Mouse (Mus musculus): ENCODE results near the gene Gla.

The Gla gene

DNA sequence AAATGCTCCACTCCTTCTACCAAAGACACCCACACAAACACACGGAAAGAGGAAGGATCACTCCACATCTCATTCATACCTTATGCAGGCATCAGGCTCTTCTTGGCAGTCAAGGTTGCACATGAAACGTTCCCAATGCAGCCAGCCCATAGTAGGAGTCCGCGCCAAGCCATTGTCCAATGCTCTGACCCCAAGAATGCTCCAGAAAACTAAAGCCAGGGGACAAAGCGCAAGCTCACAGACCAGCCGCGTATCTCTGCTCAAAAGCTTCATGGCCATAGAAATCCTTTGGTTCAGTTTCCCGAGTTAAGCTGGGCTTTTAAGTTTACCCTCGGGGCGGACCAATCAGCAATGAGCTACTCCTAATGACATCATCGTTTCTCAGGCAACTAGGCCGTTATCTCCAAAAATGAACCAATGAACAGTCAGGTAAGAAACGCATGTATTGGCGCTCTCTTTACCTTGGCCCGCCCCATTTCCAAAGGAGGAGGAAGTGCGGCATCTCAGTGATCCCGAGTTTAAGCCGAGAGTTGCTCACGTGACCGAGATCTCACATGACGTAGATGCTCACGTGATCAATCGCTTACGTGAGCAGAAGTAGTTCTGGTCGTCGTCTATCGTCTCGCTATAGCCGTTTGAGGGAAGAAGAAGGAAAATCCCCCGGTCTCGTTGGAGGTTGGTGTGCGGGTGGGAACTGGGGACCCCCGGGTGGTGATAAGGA, at the start of gene Gla, which contains the start of gene Hnrnph2:
Gene Gla (minus strand): TSS at position 467 of the 721 bp plus-strand sequence.
Gene Hnrnph2 (plus strand): TSS at position 521 of the 721 bp plus-strand sequence.
- DNase-seq (ENCODE audit: low read depth), result peak; percentile 84

DNA sequence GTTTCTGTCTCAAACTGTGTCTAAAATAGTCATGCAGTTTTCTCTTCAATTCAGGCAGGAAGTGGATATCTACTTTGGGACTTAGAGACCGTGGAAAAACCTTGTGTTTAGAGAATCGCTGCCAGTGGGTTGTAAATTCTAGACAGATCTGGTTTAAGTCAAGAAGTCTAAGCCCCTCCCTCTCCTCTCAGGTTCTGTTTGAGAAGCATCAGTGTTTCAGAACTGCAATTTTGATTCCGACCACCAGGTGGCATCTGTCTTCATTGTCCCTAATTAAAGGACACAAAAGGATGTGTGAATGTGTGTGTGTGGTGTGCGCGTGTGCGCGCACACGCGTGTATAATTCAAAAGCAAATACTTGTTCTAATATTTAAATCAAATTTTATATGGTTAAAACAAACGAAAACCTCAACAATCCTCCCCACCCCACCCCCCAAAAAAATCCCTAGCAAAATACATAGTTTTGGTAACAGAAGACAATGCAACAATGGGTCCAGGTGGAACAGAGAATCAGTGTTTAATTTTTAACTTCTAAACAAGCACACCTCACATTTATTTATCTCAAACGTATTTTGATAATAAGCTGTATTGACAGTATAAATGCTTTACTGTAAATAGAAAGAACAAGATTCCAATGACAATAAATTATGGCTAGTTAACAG, 47.2 kb upstream of the Gla start:
- peak; percentile 74 for DNase-seq (ENCODE audit: low read depth)

DNA sequence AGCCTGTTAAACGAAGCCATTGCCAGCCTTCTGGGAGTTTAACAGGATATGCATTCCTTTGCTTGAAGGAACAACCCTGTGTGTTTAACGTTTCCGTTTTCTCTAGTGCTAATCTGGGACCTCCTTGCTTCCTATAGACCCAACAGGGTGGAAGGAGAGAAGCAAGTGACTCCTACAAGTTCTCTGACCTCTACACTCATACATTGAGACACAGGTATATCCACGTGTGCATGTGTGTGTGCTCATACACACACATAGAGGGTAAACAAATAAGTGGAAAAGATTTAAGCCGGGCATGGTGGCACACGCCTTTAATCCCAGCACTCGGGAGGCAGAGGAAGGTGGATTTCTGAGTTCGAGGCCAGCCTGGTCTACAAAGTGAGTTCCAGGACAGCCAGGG, 46.5 kb upstream of the Gla start:
- no peak for DNase-seq (ENCODE audit: low read depth)

DNA sequence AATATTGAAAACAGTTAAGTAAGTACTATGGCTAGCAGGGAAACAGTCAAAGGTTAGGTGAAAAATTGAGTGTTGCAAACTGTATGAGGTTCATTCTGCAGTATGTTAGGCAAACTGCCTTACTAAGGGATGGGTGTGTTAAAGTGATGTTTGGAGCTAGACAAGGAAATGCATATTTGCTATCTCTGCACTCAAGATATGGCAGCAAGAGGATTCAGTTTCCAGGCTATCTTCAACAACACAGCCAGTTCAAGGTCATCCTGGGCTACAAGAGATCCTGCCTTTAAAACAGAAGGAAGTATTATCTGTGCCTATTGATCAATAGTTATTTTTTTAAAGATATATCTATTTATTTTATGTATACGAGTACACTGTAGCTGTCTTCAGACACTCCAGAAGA, 45.4 kb upstream of the Gla start:
- DNase-seq (ENCODE audit: low read depth), result no peak

DNA sequence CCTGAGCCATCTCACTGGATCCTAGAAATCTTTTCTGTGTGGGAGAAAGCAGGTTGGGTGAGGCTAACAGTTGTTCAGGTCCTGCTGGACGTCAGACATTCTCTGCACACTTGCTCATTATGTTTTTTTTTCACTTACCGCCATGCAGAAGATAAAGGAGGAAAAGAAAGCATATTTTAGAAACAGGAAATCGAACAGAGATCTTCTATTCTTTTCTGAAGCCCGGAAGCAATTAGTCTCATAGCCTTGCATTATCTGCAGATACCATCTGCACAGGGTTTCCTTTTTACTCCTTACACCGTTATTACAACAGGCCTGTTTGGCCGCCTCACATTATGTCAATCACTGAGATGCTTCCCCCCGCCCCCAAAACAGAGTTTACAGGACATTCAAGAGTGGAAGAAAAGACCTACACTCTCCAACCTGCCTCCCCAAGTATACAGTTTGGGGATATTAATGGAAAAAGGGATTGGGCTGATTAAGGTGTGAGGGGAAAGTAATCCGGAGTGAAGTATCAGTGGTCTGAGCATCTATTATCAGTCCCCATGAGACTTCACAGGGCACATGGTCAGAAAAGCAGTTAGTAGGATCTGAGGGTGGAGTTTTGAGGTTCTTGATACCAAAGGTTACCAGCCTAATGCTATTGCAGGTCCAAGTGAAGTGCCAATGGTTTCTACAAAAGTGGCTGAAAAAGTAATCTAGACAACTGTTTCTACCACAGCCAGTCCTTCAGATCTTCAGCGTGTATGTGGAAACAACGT, 40.3 kb upstream of the Gla start:
- DNase-seq (ENCODE audit: low read depth), result peak; percentile 17

DNA sequence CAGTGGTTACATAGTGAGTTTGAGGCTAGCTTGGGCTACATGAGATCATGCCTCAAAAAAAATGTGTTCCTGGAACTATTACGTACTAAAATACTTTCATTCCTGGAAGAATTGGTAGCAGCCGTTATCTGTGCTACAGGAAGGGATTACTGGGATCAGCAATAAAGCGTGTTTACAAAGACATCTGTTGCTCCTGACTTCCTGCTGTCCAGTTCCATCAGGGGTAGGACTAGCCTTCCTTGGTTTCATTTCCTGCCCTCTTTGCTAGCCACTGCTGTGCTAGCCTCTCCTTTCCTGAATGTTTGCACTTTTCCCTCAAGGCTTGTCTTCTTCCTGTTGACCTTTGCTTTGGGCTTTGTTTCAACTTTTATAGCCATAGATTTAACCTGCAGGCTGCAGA, 34.9 kb upstream of the Gla start:
- DNase-seq (ENCODE audit: low read depth), result no peak

DNA sequence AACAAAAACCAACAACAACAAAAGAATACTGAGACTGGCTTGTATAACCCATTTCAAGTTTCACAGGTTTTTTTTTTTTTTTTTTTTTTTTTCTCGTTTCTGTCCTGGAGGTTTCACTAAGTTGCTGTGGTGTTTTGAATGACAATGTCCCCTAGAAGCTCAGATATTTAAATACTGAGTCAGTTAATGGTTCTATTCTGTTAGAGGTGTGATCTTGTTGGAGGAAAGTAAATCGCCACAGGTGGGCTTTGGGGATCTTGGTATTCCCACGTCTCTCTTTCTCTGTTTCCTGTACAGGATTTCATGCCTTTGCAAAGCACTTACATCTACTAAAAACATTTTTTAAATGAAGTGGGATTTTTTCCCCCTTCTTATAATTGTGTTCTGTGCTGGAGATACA, 34.2 kb upstream of the Gla start:
- no peak for DNase-seq (ENCODE audit: low read depth)

DNA sequence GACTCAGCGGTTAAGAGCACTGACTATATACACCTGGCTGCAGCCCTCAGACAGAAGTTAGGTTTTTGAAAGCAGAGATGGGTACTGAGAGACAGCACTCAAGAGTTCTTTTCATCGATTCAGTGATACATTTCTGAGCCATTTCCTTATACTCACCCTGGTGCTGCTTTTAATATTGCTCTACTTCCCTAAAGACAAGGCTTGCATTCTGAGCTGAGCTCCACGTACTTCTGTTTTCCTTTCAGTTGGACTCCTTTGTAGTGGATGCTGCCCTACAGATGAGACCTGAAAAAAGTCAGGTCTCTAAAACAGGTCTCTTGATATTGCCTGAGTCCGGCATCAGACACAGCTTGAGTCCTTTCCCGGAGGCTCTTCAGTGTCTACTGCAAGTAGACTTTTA, 31.8 kb upstream of the Gla start:
- DNase-seq (ENCODE audit: low read depth), result no peak

DNA sequence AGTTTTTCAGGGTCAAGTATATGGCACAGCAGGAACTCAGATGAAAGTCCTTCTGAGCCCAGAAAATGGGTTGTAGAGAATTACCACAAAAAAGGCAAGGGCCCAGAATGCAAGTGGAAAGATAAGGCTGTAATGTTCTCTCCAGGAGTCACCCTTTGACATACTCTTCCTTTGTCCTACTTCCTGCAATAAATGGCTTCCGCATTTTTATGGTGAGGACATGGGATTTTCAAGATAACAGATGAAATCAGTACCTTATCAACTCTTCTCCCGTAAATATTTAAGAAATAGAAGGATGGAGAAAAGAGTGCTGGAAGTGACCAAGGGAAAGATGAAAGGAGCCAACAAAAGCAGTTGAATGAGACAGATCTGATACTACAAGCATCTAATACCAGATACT, 27.3 kb upstream of the Gla start:
- no peak for DNase-seq (ENCODE audit: low read depth)

DNA sequence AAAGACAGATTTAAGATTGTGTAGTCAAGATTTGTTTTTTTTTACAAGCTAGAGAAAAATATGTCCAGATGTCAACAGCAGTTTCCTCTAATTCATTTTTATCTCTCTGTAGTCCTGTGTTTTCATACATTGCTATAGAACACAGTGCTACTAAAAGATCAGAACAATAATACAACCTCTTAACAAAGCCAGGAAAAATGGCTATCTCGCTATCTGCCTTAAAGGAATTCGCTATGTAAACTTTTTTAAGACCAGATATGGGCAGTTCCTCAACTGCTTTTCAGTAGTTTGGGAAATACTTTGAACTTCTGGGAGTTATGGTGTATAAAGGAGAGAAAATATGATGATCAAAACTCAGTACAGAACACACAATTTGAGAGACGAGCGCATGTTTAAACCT, 22.4 kb upstream of the Gla start:
- no peak for DNase-seq (ENCODE audit: low read depth)

DNA sequence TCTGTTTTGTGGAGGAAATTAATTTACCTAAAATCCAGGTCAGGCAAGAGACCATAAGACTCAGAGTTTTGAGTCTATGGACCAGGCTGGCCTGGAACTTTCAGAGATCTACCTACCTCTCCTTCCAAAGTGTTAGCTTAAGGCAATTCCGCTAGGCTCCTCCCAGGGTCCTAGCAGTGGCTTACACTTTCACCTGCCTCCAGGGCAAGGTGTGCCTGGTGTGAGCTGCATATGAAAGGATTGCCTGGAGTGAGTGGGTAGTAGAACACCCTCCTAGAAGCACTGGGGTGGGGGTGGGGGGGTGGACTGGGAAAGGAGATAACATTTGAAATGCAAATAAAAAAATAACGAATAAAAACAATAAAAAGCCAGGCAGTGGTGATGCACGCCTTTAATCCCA, 20.8 kb upstream of the Gla start:
- DNase-seq (ENCODE audit: low read depth), result no peak

DNA sequence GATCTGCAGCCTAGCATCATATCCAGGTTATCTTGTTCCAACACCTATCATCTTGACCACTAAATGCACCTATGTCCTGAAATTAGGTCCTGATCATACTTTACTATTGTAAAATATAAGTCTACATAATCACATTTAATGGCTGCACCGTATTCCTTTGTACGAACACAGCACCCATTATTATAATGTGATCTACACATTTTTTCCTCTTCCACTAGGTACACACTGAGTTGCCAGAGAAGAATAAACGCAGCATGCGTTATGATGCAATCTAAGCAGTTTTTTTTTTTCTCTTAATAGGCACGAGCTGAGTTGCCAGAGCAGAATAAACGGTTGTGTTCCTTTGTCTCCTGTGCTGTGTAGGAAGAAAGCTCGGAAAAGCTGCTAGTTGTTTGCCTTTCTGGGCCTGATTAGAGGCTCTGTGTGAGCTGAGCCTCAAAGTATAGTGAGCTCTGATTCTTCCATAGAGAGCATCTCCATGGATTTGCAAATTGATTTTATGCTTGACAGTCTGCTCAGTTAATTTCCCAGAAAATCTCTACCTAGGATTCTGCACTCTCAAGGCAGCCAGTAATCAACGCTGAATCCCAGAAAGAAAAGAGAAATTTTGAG, 19.4 kb upstream of the Gla start:
- no peak for DNase-seq (ENCODE audit: low read depth)

DNA sequence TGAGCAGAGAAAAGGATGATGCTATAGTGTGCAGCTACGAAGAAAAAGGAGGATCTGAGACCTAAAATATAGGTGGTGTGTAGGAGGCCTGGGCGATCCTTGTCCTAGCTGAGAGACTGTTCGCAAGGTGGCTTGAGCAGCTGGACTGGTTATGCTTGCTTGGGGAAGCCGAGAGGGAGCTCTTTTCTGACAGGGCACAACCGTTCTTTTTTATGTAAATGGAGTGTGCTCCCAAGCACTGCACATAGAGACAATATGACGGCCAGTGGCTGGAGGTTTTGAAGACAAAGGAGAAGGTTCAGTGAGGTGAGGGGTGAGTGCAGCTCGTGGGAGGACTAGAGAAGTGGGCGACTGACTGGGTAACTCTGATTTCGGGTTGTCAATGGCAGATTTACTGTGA, 18.8 kb upstream of the Gla start:
- DNase-seq (ENCODE audit: low read depth), result no peak

DNA sequence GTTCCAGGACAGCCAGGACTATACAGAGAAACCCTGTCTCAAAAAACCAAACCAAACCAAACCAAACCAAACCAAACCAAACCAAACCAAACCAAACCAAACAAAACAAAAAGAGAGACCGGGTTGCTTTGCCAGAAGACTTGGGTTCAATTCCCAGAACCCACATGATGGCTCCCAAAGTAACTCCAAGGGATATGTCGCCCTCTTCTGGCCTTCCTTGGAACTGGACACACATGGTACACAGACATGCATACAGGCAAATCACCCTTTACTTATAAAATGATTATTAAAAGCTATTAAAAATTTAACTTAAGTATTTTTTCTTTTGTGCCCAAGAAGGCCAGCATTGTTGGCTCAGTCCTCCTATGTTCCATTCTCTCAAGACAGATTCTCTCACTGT, 13.4 kb upstream of the Gla start:
- no peak for DNase-seq (ENCODE audit: low read depth)

DNA sequence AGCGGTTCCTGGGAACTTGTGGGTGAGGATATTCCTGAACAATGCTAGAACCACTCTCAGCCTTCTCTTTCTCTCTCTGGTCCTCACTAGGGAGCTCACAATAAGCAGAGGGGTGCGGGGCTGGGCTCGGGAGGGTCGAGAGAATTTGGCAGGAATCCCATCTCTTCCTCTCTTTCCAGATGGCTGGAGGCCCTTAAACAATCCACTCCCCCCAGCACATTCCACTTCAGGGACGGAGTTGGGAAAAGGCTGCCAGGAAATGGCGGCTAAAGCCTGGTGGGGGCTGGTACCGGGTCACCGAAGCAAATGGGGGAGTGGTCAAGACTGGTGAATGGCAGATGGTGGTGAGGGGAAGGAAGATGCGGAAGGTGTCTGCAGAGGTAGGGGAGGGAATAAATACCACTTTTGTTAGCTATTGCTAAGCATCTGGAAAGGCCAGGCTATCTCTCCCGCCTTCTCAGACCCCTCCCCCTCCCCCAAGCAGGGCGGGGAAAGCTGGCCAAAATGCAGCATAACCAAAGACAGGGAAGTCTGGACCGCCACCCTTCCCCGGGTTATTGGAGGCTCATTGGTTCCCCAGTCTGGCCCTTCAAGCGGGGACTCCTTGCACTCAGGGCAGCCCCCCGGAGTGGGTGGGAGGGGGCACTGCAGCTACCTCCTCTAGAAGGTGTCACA, 11.5 kb upstream of the Gla start:
- DNase-seq (ENCODE audit: low read depth), result no peak

DNA sequence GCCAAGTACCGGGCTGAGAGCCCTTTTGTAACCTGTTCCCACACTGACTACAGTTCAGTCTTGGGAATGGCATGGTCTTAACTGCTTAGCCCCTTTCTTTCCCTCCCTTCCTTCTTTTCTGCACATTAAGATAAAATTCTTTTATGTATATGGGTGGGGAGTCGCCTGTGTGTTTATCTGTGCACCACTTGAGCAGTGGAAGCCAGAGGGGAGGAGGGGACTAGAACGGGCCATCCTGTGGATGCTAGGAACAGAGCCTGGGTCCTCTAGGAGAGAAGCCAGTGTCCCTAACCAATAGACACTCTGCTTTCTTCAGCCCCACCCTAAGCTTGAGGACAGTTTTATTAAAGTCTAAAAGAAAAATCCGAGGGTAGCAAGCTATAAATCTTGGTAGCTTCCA, 10.1 kb upstream of the Gla start:
- DNase-seq (ENCODE audit: low read depth), result no peak

DNA sequence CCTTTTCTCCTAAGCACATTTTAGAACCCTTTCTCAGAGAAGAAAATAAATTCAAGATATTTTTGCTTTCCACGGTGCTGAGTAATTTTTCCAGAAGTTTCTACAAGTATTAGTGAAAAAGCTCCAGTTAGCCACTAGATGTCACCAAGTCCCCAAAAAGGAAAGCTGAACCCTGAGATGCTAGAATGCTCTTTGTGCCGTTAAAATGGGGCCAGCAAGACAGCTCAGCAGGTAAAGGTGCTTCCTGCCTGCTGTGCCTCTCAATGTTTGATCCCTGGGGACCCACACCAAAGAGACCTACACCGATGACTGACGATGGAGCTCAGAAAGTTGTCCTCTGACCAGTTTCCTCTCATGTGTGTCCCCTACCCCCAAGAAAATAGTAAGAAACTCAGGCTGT, 8.5 kb upstream of the Gla start:
- DNase-seq (ENCODE audit: low read depth), result no peak

DNA sequence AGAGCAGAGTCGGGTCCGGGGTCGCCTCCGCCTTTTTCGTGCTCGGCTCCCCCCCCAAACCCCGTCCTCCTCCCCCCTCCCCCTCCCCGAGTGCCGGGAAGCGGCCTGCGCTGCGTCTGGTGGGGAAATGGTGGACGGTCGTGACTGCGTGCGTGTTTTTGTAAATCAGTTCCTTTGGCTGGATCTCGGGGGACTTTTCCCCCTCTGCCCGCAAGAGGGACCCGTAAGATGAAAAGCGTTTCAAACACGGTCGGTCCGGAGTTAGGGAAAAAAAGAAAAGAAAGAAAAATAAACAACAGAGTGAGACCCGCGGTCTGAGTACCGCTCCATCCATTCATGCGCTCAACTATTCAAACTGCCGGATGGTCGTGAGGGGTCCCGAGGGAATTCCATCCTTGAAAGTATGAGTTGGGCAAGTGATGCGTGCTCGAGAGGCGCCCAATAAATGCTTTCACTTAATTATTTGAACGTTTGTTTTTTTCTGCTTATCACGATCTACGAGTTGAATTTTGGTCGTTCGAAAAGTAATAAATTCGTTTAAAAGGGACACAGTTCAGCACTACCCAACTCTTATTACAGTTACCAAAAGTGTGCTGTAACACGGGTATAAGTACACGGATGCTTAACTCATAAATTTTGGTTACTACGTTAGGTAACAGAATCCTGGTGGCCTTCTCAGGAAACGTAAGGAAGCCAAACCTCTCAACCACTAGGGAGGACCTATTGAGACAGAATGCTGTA, 625 bp upstream of the Gla start:
- no peak for DNase-seq (ENCODE audit: low read depth)

DNA sequence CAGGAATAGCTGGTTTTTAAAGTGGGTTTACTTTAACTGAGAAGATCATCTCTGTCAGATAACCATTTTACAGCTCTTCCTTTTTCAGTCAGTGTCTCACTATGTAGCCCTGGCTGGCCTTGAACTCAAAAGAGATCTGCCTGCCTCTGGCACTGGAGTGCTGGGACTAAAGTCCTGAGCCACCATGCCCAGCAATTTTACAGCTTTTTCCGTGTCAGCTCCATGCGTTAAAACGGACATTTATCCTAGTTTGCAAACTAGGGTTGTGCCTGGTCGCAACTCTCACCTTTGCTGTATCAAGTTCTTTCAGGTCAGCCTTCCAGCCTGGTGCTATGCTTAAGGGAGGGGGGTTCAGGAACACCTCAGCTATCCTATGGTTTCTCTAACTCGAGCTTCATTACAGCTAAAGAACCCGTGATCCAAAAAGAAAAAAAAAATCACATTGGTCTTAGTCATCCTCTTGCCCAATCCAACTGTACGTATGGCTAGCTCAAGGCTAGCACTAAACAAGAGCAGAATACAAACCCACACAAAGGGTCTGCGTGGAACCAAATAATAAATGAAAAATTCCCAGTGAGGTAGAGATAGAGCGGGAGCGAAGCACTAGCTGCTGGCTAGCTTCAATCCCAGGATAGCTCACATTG, 881 bp downstream of the Gla start:
- DNase-seq (ENCODE audit: low read depth), result no peak

DNA sequence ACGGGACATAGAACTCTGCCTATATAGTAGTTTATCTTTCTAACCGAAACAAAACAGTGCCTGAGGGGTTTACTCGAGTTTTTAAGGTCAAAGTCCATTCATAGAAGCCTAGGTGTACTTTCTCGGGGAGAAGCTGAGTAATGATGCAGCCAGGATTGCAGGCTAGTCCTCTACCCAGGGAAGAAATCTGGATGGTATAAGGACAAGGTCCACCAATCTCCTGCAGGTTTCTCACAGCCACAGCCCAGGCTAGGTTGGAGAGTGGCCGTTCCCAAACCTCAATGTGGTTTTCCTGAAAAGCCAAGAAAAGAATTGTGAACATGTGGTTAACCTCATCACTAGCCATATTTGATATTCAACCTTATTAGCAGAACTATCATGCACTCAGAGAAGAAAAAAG, 11.1 kb downstream of the Gla start:
- no peak for DNase-seq (ENCODE audit: low read depth)

DNA sequence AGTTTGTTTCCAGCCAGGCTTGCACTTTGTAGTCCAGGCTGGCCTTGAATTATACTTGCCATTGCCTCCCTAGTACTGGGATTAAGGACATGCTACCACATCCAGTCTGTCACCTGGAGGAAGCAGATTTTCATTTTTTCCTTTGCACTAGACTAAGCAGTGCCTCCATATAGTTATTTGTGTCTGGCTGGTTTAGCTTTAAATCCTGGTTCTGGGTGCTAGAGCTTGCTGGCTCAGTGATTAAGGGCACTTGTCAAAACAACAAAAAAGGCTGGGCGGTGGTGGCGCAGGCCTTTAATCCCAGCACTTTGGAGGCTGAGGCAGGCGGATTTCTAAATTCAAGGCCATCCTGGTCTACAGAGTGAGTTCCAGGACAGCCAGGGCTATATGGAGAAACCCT, 11.9 kb downstream of the Gla start:
- DNase-seq (ENCODE audit: low read depth), result no peak
